ENCODE assay signal across 11 mouse cellular contexts in genomic region chr19:15339979-15340304, GRCm38 (mm10).
DNase-seq lines count a peak whose midpoint lies in the region; ATAC-seq and TF ChIP-seq lines count a peak whose summit lies in the region.
"Had no signal": no experiment of that assay in that cellular context is flagged by ENCODE, and none has a peak within 500 bp of the region (broad histone marks: within the 10 kb centered on the region; RNA-seq: fewer than 3 reads in every experiment).

No protein-coding gene starts in this region.

- peak overlapping the region; percentile 23 for H3K4me2 ChIP-seq in kidney, postnatal 0 days (ENCODE audit: low read length)
- peak overlapping the region; percentile 41 for H3K4me2 ChIP-seq in embryonic facial prominence, embryonic 13.5 days
- peak overlapping the region; percentile 51 for H3K4me2 ChIP-seq in hindbrain, embryonic 13.5 days
- peak overlapping the region; percentile 55 for H3K4me2 ChIP-seq in neural tube, embryonic 12.5 days (replicated peaks)
- H3K4me2 ChIP-seq: intestine, embryonic 15.5 days had no signal

- H3K9ac ChIP-seq in kidney, postnatal 0 days (ENCODE audit: low read depth, low read length), result no peak overlapping the region
- no peak overlapping the region for H3K9ac ChIP-seq in embryonic facial prominence, embryonic 13.5 days
- peak overlapping the region; percentile 44; the same call in 1 of the 2 replicates for H3K9ac ChIP-seq in hindbrain, embryonic 13.5 days
- no peak overlapping the region for H3K9ac ChIP-seq in neural tube, embryonic 12.5 days
- H3K9ac ChIP-seq: intestine, embryonic 15.5 days had no signal

- no peaks in the 10 kb centered on the region for H3K4me1 ChIP-seq in kidney, postnatal 0 days (replicated peaks; ENCODE audit: insufficient read depth, low read length)
- peaks cover 5% of the 10 kb centered on the region; the same call in 1 of the 2 replicates for H3K4me1 ChIP-seq in embryonic facial prominence, embryonic 13.5 days
- H3K4me1 ChIP-seq in hindbrain, embryonic 13.5 days (replicated peaks), result peaks cover 20% of the 10 kb centered on the region
- peaks cover 21% of the 10 kb centered on the region for H3K4me1 ChIP-seq in neural tube, embryonic 12.5 days
- H3K4me1 ChIP-seq: intestine, embryonic 15.5 days had no signal

- 16% methylated on average over 11 of the region's 11 CpGs for WGBS in kidney, postnatal 0 days
- WGBS in embryonic facial prominence, embryonic 13.5 days, result 28% methylated on average over 11 of the region's 11 CpGs
- 26% methylated on average over 11 of the region's 11 CpGs for WGBS in hindbrain, embryonic 13.5 days
- WGBS in neural tube, embryonic 12.5 days, result 14% methylated on average over 11 of the region's 11 CpGs

- no peaks in the 10 kb centered on the region for H3K9me3 ChIP-seq in kidney, postnatal 0 days (replicated peaks; ENCODE audit: low read length)
- H3K9me3 ChIP-seq in embryonic facial prominence, embryonic 13.5 days, result no peaks in the 10 kb centered on the region
- no peaks in the 10 kb centered on the region for H3K9me3 ChIP-seq in hindbrain, embryonic 13.5 days
- no peaks in the 10 kb centered on the region for H3K9me3 ChIP-seq in neural tube, embryonic 12.5 days
- H3K9me3 ChIP-seq: intestine, embryonic 15.5 days had no signal

- H3K36me3 ChIP-seq in kidney, postnatal 0 days (ENCODE audit: insufficient read depth, low read length), result no peaks in the 10 kb centered on the region
- H3K36me3 ChIP-seq in embryonic facial prominence, embryonic 13.5 days, result no peaks in the 10 kb centered on the region
- no peaks in the 10 kb centered on the region for H3K36me3 ChIP-seq in hindbrain, embryonic 13.5 days
- no peaks in the 10 kb centered on the region for H3K36me3 ChIP-seq in neural tube, embryonic 12.5 days
- H3K36me3 ChIP-seq: intestine, embryonic 15.5 days had no signal

- peak; percentile 81; the same call in 1 of the 2 replicates for ATAC-seq in kidney, postnatal 0 days (replicated peaks; ENCODE audit: low FRiP score, low read depth)
- ATAC-seq in embryonic facial prominence, embryonic 13.5 days (ENCODE audit: insufficient number of reproducible peaks, insufficient read depth, low FRiP score, low TSS enrichment, low read depth), result no peak
- ATAC-seq in hindbrain, embryonic 13.5 days (ENCODE audit: low FRiP score), result peak; percentile 41
- ATAC-seq in neural tube, embryonic 12.5 days (ENCODE audit: low FRiP score, low read depth), result peak; percentile 48
- ATAC-seq: activated CD4-positive, CD25-positive, alpha-beta regulatory T cell, adult 4 months; intestine, embryonic 15.5 days had no signal

- no peaks in the 10 kb centered on the region for H3K27me3 ChIP-seq in kidney, postnatal 0 days (ENCODE audit: insufficient read depth, low read length)
- H3K27me3 ChIP-seq in embryonic facial prominence, embryonic 13.5 days, result peaks cover 6% of the 10 kb centered on the region; the same call in 1 of the 2 replicates
- H3K27me3 ChIP-seq in hindbrain, embryonic 13.5 days, result 0 out of 2 replicates have a peak, but pooled peaks cover 6% of the 10 kb centered on the region
- no peaks in the 10 kb centered on the region for H3K27me3 ChIP-seq in neural tube, embryonic 12.5 days (replicated peaks)
- H3K27me3 ChIP-seq: intestine, embryonic 15.5 days had no signal

- H3K4me3 ChIP-seq in kidney, postnatal 0 days (replicated peaks; ENCODE audit: low read depth, low read length), result no peak overlapping the region
- peak overlapping the region; percentile 19 for H3K4me3 ChIP-seq in embryonic facial prominence, embryonic 13.5 days
- H3K4me3 ChIP-seq in hindbrain, embryonic 13.5 days, result peak overlapping the region; percentile 25
- H3K4me3 ChIP-seq in neural tube, embryonic 12.5 days, result peak overlapping the region; percentile 0; the same call in 1 of the 2 replicates
- H3K4me3 ChIP-seq: intestine, embryonic 15.5 days; left cerebral cortex, adult 2 months had no signal

- TF ChIP-seq CTCF in kidney, postnatal 0 days (IDR thresholded peaks at IDR 0.05; ENCODE audit: low read depth), result no peak

- peak; percentile 84 for DNase-seq in kidney, postnatal 0 days (ENCODE audit: low spot score)
- DNase-seq in kidney, adult 9 months, result no peak
- DNase-seq in layer of hippocampus, postnatal 14 days (ENCODE audit: low spot score in 2 of 2), result no peak
- DNase-seq in spleen, postnatal 4 days (ENCODE audit: low spot score in 2 of 2), result no peak
- DNase-seq: heart, adult 11 months had no signal

- H3K27ac ChIP-seq in kidney, postnatal 0 days, result no peak overlapping the region
- no peak overlapping the region for H3K27ac ChIP-seq in embryonic facial prominence, embryonic 13.5 days
- peak overlapping the region; percentile 76 for H3K27ac ChIP-seq in hindbrain, embryonic 13.5 days
- peak overlapping the region; percentile 43; the same call in 1 of the 2 replicates for H3K27ac ChIP-seq in neural tube, embryonic 12.5 days
- H3K27ac ChIP-seq: intestine, embryonic 15.5 days; left cerebral cortex, adult 2 months had no signal

Comparison
In these comparisons a context has a peak if more than half of its experiments do, and no peak if none do; other contexts are left out.
1. H3K27ac ChIP-seq: peak in hindbrain, embryonic 13.5 days (single experiment) and neural tube, embryonic 12.5 days (single experiment); none in kidney, postnatal 0 days (single experiment) and embryonic facial prominence, embryonic 13.5 days (single experiment).
2. Peak in every context shown above with its lines, with median percentiles within 50 percentile points of each other: H3K4me2 ChIP-seq.